Mouse (Mus musculus): ENCODE measurements around the gene Olfml3. TPM values are rescaled to one million over a fixed set of nuclear protein-coding genes. Genes with fewer than 3 reads are reported as not detected.
A peak's percentile ranks its signal among the peaks of the same experiment; 100 is the strongest.

Gene Olfml3
- total RNA-seq, 2 experiments from 2014 or later = 11.8 to 13.0 TPM

DNA sequence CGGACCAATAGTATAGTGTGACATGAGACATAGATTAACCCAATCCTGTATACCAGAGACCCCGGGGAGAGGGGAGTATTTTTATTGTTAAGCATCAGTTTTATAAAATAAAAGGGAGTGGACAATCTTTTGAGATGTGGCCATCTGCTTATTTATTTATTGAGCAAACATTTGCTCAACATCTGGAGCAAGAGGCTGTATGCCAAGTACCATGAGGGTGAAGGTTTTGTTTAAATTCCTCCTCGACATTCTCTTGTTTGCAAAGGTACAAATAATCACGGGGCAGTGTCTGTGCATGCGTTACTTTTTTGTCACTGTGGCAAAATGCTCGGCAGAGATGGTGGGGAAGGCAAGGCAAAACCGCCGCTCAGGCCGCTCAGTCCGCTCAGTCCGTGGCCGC, 32.4 kb downstream of the Olfml3 start:
- no peak for DNase-seq

DNA sequence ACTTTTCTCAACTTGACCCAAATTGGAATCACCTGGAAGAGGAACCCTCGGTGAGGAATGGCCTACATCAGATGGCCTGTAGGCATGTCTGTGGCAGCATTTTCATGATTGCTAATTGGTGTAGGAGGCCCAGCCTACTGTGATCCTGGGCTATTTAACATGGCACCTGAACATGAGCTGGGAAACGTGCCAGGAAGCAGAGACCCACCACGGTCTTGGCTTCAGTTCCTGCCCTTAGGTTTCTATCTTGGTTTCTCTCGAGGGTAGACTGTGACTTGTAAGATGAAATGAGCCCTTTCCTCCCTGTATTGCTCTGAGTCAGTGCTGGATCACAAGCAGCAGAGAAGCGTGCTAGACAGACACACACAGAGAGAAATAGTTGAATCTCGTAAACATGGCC, 33.1 kb downstream of the Olfml3 start:
- DNase-seq = no peak

DNA sequence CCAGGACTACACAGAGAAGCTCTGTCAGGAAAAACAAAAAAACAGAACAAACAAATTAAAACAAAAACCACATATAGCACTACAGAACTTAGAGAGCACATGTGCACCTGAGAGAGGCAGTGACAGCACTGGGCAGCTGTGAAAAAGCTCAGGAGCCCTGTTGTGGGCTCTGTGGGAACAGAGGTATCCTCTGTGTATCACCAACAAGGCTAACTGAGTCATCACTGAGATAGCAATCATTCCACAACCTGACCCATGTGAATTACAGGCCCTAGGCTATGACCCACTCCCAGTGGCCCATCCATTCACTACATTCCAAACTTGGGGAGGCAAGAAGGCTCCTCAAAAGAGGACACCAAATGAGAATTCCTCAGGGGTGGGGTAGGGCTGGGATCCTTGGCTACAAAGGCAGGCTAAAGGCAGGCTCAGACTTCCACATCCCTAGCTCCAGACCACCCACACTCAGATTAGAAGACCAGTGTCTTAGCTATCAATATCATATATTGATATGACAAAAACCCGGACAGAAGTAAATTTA, 41.3 kb downstream of the Olfml3 start:
- no peak for DNase-seq

DNA sequence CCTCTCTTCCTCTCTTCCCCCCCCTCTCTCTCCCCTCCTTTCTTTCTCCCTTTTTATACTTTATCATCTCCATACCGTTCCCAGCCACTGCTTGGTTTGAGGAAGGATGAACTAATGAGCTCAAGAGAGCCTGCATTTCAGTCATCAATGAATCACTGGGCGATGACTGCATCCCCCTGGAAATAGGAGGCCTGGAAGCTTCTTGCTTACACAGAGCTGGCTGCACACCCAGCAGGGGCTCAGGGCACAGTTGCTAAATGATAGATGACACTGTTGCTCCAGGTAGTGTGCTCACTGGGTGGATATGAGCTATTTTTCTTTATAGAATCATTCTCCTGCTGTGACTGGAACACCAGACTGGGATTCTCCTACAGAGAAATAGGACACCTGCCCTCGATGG, 42.2 kb downstream of the Olfml3 start:
- DNase-seq = no peak

DNA sequence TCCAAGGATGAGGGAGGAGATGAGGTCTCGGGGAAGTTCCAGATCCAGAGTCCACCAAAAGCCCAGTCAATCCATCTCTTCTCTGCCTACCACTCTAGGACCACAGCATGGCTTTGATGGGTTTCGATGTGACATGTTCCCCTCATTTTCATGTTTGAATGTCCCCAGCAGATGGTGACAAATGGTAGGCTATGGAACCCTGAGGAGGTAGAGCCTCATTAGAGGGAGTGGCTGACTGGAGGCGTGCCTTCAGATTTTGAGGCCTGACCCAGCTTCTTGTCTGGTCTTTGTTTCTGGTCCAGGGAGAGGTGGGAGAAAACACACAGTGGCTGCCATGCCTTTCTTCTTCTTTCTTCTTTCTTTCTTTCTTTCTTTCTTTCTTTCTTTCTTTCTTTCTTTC, 47.3 kb downstream of the Olfml3 start:
- DNase-seq = peak; percentile 14

DNA sequence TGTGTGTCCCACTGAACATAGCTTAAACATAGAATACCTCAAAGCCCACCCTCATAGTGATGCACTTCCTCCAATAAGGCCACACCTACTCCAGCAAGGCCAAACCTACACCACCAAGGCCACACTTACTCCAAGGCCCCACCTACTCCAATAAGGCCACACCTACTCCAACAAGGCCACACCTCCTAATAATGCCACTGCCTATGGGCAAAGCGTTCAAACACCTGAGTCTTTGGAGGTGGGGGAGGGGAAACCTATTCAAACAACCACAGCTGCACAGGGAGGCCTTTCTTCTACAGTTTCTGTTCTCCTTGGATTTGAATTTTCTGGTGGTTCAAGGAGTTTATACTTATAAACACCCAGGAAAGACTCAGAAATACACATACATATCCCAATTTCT, 48.8 kb downstream of the Olfml3 start:
- no peak for DNase-seq

DNA sequence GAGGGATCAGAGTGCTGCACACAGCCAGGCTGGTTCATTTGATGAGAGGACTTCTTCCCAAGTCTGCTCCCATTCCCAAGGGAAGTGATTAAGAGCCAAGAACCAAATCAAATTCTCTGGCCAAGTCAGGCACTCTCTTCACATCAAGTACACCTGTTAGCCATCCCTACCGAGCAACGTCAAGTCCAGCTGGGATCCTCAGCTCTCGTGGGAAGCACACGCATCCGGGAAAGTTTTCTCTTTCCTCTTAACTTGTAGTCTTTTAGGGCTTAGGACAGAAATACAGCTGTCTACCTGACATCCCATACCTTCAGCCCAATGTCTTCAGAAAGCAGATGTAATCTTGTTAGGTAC, 53.9 kb downstream of the Olfml3 start:
- no peak for DNase-seq

DNA sequence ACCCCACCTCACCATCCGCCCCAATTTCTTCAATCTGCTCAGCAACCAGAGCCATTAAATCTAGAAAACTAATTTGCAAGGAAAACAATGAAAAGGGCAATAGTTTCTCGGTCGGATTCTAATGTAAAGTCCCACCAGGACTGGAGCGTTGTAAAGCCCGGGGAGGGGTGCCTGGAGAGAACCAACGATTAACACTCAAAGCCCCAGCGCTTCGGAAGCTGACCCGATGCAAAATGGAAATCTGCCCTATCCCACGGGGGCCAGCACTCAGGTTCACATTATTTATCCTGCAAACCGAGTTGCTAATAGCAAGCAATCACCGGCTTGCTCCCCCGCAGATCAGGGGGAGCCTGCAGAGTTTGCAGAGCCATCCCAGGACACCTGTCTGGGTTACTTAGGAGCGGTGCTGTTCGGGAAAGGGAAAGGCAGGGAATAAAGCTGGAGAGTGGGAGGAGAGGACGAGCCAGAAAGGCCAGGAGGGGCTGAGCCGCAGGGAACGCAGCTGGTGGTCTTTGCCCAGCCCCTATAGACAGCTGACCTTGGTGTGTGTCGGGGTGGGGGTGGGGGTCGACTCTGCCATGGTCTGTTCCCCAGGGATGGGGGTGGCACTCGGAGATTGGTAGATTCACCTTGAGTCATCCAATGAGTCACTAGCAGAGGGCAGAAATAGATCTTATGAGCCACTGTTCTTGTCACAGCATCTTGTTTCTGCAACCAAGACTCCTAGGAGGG, 54.4 kb downstream of the Olfml3 start:
- no peak for DNase-seq

DNA sequence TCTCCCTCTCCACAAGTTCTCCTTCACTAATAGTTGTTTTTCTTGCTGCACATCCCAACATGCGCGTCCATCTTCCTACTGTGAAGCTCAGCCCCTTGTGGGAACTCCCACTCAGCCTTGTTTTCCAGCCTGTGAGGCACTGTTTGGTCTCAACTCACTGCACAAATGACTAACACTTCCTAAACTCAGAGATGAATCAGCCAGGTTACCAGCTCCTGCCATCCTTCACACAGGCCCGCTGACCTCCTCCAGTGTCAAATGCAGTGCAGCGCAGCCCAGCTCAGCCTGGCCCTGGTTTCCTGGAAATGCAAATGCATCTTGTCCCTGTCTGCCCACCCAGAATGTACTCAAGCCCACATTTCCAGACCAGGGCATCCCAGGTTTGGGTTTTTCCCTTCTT, 55.3 kb downstream of the Olfml3 start:
- DNase-seq = no peak

DNA sequence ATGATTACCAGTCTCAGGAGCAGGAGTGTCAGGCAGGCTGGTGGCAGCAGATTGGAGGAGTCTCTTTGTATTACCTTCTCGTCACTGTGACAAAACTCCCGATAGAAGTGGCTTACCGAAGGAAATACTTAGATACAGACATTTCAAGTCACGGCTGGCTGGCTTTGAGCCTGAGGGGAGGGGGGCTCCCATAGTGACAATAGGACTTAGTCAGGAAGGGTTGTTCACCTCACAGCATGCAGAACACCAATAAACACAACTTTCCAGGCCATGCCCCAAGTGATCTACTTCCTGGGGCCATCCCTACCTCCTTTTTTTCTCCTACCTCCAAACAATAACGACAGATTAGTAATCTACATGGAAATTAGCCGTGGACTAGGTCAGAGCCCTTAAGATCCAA, 59.0 kb downstream of the Olfml3 start:
- DNase-seq = no peak

DNA sequence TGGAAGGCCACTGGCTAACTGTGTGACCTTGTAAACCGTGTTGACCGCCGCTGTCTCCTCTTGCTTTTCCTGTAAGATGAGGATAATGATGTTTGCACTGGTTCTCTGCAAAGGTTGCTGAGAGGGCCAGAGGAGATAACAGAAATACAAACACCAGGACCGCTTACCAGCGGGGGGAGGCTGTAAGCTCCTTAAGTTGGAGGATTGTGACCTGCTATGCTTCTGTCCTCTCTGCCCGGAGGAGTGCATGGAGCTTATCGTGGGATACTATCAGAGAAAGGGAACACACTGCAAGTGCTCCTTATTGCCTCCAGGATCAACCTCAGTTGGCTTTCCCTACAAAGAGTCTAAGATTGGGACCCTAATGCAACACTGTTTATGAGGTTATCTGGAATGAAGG, 65.1 kb downstream of the Olfml3 start:
- DNase-seq = no peak

Other genes with a start within 250 kb of the Olfml3 start
- not detected for gene Syt6, start 162.8 kb downstream of the Olfml3 start, total RNA-seq (2021)
- 1 to 10 TPM in 1 of 2 experiments, not detected in 1; 2.1 TPM for gene Atg4a-ps, start 91.9 kb downstream of the Olfml3 start, total RNA-seq (2021)
- gene Gm10964, start 1.4 kb upstream of the Olfml3 start, total RNA-seq (2021) = not detected
- 10 to 100 TPM; 96.7 to 98.2 TPM for gene Hipk1, start 53.6 kb upstream of the Olfml3 start, total RNA-seq (2021)
- gene Dclre1b, start 71.4 kb upstream of the Olfml3 start, total RNA-seq (2021) = 10 to 100 TPM; 13.6 to 14.2 TPM
- gene Ap4b1, start 71.5 kb upstream of the Olfml3 start, total RNA-seq (2021) = 1 to 10 TPM; 8.6 to 9.1 TPM
- under 1 TPM in 1 of 2 experiments, not detected in 1; 0.27 TPM for gene Gm43064, start 71.6 kb upstream of the Olfml3 start, total RNA-seq (2021)
- gene Bcl2l15, start 94.6 kb upstream of the Olfml3 start, total RNA-seq (2021) = not detected
- gene Ptpn22, start 121.8 kb upstream of the Olfml3 start, total RNA-seq (2021) = under 1 TPM; 0.57 to 0.72 TPM
- gene Rsbn1, start 176.1 kb upstream of the Olfml3 start, total RNA-seq (2021) = 1 to 10 TPM; 9.1 to 9.8 TPM
- 10 to 100 TPM; 12.7 to 16.6 TPM for gene Phtf1, start 230.1 kb upstream of the Olfml3 start, total RNA-seq (2021)